Mouse (Mus musculus) C2C12 (cell line): ENCODE results near the gene Mark2.

Experiments used
- CEBPB ChIP-seq: IDR thresholded peaks from one replicate; pipeline ENCODE4 v1.6.1; 2011; ENCODE audit warnings: low read depth, mild to moderate bottlenecking, control low read depth, moderate library complexity
- CTCF ChIP-seq: IDR thresholded peaks from one replicate; pipeline ENCODE4 v1.5.1; 2011; ENCODE audit not compliant: control insufficient read depth, insufficient read depth, insufficient read length
- FOSL1 ChIP-seq: IDR thresholded peaks from one replicate; pipeline ENCODE4 v1.8.0; 2011; ENCODE audit warnings: mild to moderate bottlenecking, low read length; ENCODE audit not compliant: poor library complexity, insufficient read depth, severe bottlenecking
- MAX ChIP-seq: IDR thresholded peaks from one replicate; pipeline ENCODE4 v1.6.1; 2011; ENCODE audit warnings: mild to moderate bottlenecking, control low read depth
- MYOD1 ChIP-seq: IDR thresholded peaks from one replicate; pipeline ENCODE4 v1.6.1; 2011; ENCODE audit warnings: low read depth; ENCODE audit not compliant: control insufficient read depth, insufficient read length
- MYOG ChIP-seq: IDR thresholded peaks from one replicate; pipeline ENCODE4 v1.6.1; 2011; ENCODE audit not compliant: control insufficient read depth, insufficient read length; ENCODE audit errors: extremely low read depth
- USF1 ChIP-seq: IDR thresholded peaks from one replicate; pipeline ENCODE4 v1.6.1; 2011; ENCODE audit warnings: low read depth, mild to moderate bottlenecking, control low read depth, moderate library complexity

DNA sequence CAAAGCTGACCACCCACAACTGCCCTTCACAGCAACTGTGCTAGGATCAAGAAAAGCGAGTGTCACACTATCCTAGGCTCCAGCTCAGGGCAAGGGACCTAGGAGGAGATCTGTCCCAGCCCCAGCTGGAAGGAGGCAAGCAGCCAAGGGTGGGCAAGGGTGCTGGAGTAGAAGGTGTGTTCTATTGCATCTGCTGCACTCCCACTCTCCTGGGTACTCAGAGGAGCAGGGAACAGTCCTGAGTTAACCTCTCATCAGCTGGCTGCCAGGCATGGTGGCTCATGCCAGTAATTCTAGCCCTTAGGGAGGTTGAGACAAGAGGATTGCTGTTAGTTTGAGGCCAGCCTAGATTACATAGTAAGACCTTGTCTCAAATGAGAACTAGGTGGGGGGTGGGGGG lies 8.3 kb upstream of the Mark2 start:
- TF ChIP-seq MYOD1 (no peak), CTCF (no peak), CEBPB (no peak), MAX (no peak), USF1 (no peak), MYOG (no peak), FOSL1 (no peak)
